Mouse (Mus musculus) testis, postnatal 10 days (tissue): ENCODE results near the gene Tbpl1.

ENCODE experiments used
- DNase-seq: peaks from one replicate; pipeline ENCODE4 v3.0.0; 2021; ENCODE audit warnings: low spot score

Tbpl1 gene

DNA sequence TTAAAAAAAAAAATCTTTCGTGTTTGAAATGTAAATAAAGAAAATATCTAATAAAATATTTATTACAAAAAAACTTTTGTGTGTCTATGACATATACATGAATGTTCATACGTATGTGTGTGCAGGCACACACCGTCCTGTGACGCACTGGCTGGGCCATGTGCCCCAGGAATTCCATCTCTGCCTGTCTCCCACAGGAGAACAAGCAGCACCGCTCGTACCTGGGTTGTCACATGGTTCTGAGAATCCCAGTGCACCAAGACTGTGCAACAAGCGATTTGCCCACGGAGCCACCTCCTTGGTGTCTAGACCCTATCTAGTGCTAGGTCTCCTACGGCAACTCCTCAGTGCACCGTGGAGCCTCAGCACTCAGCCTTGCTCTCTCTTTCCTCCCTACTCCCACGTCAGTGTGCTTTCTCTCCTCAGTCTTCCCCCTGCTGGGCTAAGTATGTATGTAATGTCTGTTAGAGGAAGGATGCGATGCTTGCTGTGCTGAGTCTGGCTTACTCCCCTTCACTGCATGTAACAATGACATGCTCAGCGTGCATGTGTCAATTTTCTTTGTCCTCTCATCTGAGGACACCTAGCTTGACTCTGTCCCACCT lies 21.5 kb downstream of the Tbpl1 start:
- no peak for DNase-seq

- DNase-seq: no peak
Observed at GRCm38 (mm10) chr10:22708190-22708843, 23.4 kb downstream of the Tbpl1 start.

GRCm38 (mm10) chr10:22703844-22704243 lies 27.9 kb downstream of the Tbpl1 start:
- DNase-seq: no peak

GRCm38 (mm10) chr10:22701485-22702315 lies 30.0 kb downstream of the Tbpl1 start:
- no peak for DNase-seq

DNA sequence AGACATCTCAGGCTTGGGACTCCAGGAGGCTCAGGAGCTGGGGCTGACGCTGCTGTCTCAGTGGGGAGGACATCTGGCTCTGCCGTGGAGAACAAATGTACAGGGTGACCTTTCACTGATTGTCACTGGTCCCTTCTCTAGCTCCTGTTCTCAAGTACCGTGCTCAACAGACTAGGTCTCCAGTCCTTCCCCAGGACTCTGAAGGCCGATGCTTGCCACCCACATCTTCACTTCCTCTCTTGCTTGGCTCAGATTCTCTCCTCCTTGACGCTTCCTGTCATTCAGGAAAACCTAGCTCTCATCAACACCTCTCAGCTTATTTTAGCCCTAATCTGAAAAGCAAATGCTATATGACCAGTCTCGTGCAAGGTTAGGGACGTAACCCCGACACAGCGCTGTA lies 31.0 kb downstream of the Tbpl1 start:
- DNase-seq: no peak

- no peak for DNase-seq
Observed at GRCm38 (mm10) chr10:22699487-22700335, 32.0 kb downstream of the Tbpl1 start.

DNA sequence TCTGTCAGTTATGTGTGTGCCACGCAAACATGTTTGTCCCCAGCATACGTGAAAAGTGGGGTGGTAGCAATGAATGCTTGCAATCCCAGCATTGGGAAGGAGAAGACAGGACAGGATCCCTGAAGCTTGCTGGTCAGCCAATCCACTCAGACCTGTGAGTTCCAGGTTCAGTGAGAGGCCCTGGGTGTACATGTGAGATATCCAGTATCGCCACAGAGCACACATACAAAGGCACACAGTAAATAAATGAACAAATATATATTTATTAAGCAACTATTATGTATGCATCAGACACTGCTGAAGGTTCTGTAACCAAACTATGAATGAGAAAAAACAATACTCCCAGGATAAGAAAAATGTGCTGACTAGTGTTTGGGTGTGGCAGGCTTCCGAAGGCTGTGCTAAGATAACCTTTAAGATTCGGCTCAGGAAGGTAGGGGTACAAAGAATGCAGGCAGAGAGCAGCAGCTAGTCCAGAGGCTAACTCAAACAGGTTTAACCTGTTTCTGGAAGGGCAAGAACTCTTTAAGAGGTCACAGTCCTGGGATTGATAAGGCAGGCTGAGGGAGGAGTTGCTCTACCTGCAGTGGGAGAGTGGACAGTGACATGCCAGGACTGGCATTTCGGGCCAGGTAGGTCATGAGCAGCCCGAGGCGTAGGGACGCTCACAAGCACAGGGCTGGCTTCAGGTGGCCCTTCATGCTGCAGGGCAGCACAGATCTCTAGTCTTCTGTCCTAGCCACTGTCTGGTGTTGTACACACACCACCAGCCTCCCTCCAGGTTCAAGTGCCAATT lies 33.4 kb downstream of the Tbpl1 start:
- DNase-seq: no peak

GRCm38 (mm10) chr10:22696864-22697263 lies 34.9 kb downstream of the Tbpl1 start:
- no peak for DNase-seq

DNA sequence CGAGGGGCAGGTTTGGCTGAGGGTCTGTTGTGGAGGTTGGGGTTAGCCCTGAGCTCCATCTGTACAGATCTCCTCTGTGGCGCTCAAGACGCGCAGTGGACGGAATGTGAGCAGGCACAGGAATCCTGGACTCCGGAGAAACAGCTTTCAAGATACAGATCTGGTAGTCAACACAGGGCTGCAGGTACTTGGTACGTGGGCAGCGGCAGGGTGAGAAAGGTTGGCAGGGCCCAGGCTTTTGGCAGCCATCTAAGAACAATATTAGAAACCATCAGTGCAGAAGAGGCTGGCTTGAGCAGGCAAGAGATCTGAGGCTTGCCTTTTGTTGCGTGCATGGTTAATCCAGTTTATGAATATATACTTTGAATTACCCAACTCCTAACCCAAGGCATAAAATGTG lies 35.5 kb downstream of the Tbpl1 start:
- DNase-seq: no peak

DNA sequence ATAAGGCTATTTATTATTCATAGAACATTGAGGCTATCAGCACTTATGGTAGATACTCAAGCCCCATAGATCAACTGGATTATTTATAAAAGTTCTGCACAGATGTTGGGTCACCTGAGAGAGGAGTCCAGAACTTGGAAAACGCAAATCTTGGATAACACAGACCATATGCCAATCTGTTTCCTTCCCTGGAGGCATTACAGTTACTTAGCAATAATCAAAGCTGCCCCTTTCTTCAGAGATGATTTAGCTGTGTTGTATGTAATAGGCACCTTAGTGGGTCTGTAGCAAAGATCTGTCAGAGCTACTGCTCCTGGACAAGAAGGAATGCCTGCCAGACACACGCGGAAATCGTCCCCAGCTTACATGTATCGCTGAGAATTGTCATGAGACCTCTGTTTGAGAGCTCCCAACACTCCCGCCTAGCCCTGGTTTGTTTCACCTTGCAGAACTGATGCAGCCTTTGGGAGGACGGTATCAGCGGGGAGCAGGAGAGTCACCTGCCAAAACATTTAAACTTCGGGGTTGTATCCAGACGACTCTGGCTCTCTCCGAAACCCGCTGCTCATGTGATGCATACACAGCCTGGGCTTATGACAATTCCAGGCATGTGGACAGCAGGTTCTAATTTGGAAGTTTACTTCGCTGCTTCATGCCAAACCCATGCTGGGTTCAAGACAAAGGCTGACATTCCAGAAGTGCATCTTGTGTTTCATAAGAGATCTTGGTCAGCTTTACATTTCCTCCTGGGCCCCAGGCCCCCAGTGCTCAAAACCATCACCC lies 55.7 kb downstream of the Tbpl1 start:
- DNase-seq: no peak

GRCm38 (mm10) chr10:22674176-22674575 lies 57.6 kb downstream of the Tbpl1 start:
- DNase-seq: no peak

DNA sequence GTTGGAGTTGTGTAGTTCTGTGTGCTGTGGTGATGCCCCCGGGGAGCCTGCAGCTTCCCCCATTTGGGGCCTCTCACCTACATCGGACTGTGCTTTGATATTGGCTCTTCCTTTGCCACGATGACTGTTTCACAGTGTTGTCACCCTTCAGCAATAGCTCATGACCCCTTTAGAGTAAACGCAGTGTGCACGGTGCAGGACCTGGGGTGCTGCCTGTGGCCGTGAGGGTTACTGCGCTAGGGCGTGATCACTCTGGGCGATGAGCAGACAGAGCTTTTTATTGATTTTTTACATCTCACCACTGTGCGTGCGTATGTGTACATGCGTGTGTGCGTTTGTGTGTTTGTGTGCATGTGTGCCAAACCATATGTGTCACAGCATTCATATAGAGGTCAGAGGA lies 63.2 kb downstream of the Tbpl1 start:
- DNase-seq: no peak

GRCm38 (mm10) chr10:22660286-22661000 lies 71.3 kb downstream of the Tbpl1 start:
- DNase-seq: no peak

GRCm38 (mm10) chr10:22659386-22659725 lies 72.4 kb downstream of the Tbpl1 start:
- no peak for DNase-seq

DNA sequence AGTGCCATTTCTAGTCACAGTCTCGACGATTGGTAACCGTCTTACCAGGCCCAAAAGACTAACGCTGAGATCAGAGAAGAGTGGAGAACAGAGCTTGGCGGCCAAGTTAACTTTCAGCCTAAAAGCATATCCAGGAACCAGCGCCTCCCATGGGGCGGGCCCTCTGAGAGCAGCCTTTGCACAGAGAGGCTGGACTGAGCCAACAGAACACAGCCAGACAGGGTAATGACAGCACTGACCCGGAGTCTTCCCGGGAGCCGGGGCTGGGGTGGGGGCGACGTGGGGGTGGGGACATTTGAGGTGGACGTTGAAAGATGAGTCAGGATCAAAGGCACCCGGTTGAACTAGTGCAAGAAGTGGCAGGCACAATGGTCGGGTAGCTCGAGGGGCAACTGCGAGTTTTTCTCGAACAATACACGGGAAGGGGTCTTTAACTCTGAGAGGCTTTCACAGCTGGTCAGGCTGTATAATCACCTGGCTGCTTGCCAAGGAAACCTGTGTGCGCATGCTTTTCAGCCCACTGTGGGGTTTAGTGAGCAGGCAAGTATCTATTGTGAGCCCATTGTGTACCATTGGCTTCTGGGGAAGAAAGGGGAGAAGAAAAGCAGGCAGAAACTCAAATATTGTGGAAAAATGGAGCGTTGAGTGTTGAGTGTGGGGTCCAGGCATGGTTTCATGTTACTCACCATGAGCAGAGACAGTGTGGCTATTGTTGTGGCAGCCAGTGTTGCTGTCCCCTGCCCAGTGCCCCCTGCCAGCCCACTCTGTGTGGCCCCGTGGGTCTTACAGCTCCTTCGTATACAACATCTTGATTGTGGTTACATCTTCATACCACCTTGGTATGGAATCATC lies 73.0 kb downstream of the Tbpl1 start:
- DNase-seq: no peak
